16 mouse cellular contexts compared by ENCODE assay signal in the genomic region with DNA sequence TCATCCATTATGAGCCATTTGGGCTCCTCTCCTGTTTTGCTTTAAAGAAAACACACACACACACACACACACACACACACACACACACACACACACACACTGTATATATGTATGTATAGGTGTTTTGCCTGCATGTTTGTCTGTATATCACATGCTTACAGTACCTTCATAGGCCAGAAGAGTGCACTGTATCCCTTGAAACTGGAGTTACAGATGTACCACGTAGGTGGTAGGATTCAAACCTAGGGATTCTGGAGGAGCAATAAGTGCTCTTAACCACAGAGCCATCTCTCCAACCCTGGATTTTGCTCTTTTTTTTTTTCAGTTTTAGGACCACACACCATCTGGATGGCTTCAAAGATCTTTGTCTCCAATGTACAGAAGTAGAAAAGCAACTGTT.
DNase-seq lines count a peak whose midpoint lies in the region; ATAC-seq and TF ChIP-seq lines count a peak whose summit lies in the region.
"Had no signal": no experiment of that assay in that cellular context is flagged by ENCODE, and none has a peak within 500 bp of the region (broad histone marks: within the 10 kb centered on the region; RNA-seq: fewer than 3 reads in every experiment).

No protein-coding gene starts in this region.

- no peaks in the 10 kb centered on the region for H3K27me3 ChIP-seq in intestine, postnatal 0 days (replicated peaks; ENCODE audit: control insufficient read depth, insufficient read depth, low read length)
- H3K27me3 ChIP-seq in intestine, embryonic 16.5 days (replicated peaks; ENCODE audit: control insufficient read depth, insufficient read depth, low read length) = no peaks in the 10 kb centered on the region
- no peaks in the 10 kb centered on the region for H3K27me3 ChIP-seq in lung, embryonic 14.5 days (ENCODE audit: insufficient read depth, low read length)
- H3K27me3 ChIP-seq: heart, embryonic 13.5 days; intestine, embryonic 15.5 days; limb, embryonic 13.5 days; neural tube, embryonic 15.5 days had no signal

- peak; percentile 51 for TF ChIP-seq CTCF in intestine, postnatal 0 days (IDR thresholded peaks at IDR 0.05; ENCODE audit: low read depth)
- TF ChIP-seq CTCF in lung, embryonic 14.5 days (IDR thresholded peaks at IDR 0.05; ENCODE audit: low read depth) = peak; percentile 36

- no peaks in the 10 kb centered on the region for H3K9me3 ChIP-seq in intestine, postnatal 0 days (ENCODE audit: control insufficient read depth)
- peaks cover 4% of the 10 kb centered on the region; the same call in 1 of the 2 replicates for H3K9me3 ChIP-seq in intestine, embryonic 16.5 days (ENCODE audit: control insufficient read depth, low read length)
- H3K9me3 ChIP-seq in lung, embryonic 14.5 days (ENCODE audit: low read depth, low read length) = no peaks in the 10 kb centered on the region
- H3K9me3 ChIP-seq: intestine, embryonic 15.5 days; limb, embryonic 13.5 days; neural tube, embryonic 15.5 days had no signal

- DNase-seq in lung, embryonic 14.5 days = peak; percentile 24
- no peak for DNase-seq in lung, postnatal 10 days
- peak; percentile 5 for DNase-seq in WW6 (ENCODE audit: low read depth, low spot score)
- peak; percentile 53 for DNase-seq in retina, embryonic 14.5 days (ENCODE audit: low spot score)
- no peak for DNase-seq in spleen, postnatal 10 days (ENCODE audit: low spot score in 2 of 2)
- no peak for DNase-seq in cerebellum, postnatal 10 days
- DNase-seq: cerebellum, adult 11-12 months; gastrocnemius, postnatal 36 days; spleen, adult 18-20 months; thymus, postnatal 14 days had no signal

- ATAC-seq in intestine, postnatal 0 days = no peak
- ATAC-seq in intestine, embryonic 16.5 days = no peak
- no peak for ATAC-seq in lung, embryonic 14.5 days (ENCODE audit: insufficient read depth)
- ATAC-seq: intestine, embryonic 15.5 days had no signal

- WGBS in intestine, postnatal 0 days = 29% methylated on average over 1 of the region's 1 CpGs
- WGBS in intestine, embryonic 16.5 days = 39% methylated on average over 1 of the region's 1 CpGs
- WGBS in lung, embryonic 14.5 days = 24% methylated on average over 1 of the region's 1 CpGs

- H3K4me2 ChIP-seq in intestine, postnatal 0 days (replicated peaks; ENCODE audit: low read depth) = no peak overlapping the region
- no peak overlapping the region for H3K4me2 ChIP-seq in intestine, embryonic 16.5 days (ENCODE audit: low read depth, low read length)
- H3K4me2 ChIP-seq in lung, embryonic 14.5 days = no peak overlapping the region
- H3K4me2 ChIP-seq: heart, embryonic 13.5 days; intestine, embryonic 15.5 days; limb, embryonic 13.5 days; neural tube, embryonic 15.5 days had no signal

- H3K36me3 ChIP-seq in intestine, postnatal 0 days (ENCODE audit: control insufficient read depth, insufficient read depth) = no peaks in the 10 kb centered on the region
- H3K36me3 ChIP-seq in intestine, embryonic 16.5 days (ENCODE audit: control insufficient read depth, insufficient read depth, low read length) = no peaks in the 10 kb centered on the region
- H3K36me3 ChIP-seq in lung, embryonic 14.5 days (ENCODE audit: insufficient read depth) = no peaks in the 10 kb centered on the region
- H3K36me3 ChIP-seq: heart, embryonic 13.5 days; intestine, embryonic 15.5 days; limb, embryonic 13.5 days; neural tube, embryonic 15.5 days had no signal

- H3K4me1 ChIP-seq in intestine, postnatal 0 days (replicated peaks; ENCODE audit: control insufficient read depth, insufficient read depth, low read length) = no peaks in the 10 kb centered on the region
- no peaks in the 10 kb centered on the region for H3K4me1 ChIP-seq in intestine, embryonic 16.5 days (ENCODE audit: control insufficient read depth, insufficient read depth, low read length)
- no peaks in the 10 kb centered on the region for H3K4me1 ChIP-seq in lung, embryonic 14.5 days (ENCODE audit: insufficient read depth)
- H3K4me1 ChIP-seq: heart, embryonic 13.5 days; intestine, embryonic 15.5 days; limb, embryonic 13.5 days; neural tube, embryonic 15.5 days had no signal

- no peak overlapping the region for H3K9ac ChIP-seq in intestine, postnatal 0 days (ENCODE audit: low read depth, low read length)
- no peak overlapping the region for H3K9ac ChIP-seq in intestine, embryonic 16.5 days (ENCODE audit: low read depth, low read length)
- H3K9ac ChIP-seq in lung, embryonic 14.5 days = no peak overlapping the region
- H3K9ac ChIP-seq: heart, embryonic 13.5 days; intestine, embryonic 15.5 days; limb, embryonic 13.5 days; neural tube, embryonic 15.5 days had no signal

- H3K27ac ChIP-seq in intestine, postnatal 0 days (ENCODE audit: low read depth, low read length) = no peak overlapping the region
- H3K27ac ChIP-seq in intestine, embryonic 16.5 days (ENCODE audit: low read length) = no peak overlapping the region
- no peak overlapping the region for H3K27ac ChIP-seq in lung, embryonic 14.5 days (ENCODE audit: low read depth)
- H3K27ac ChIP-seq: heart, embryonic 13.5 days; intestine, embryonic 15.5 days; limb, embryonic 13.5 days; neural tube, embryonic 15.5 days had no signal

- no peak overlapping the region for H3K4me3 ChIP-seq in intestine, postnatal 0 days (ENCODE audit: low read depth, low read length)
- H3K4me3 ChIP-seq in intestine, embryonic 16.5 days (ENCODE audit: low read length) = no peak overlapping the region
- H3K4me3 ChIP-seq in lung, embryonic 14.5 days (ENCODE audit: low read depth, low read length) = no peak overlapping the region
- H3K4me3 ChIP-seq: heart, embryonic 13.5 days; intestine, embryonic 15.5 days; limb, embryonic 13.5 days; neural tube, embryonic 15.5 days had no signal

Comparison
In these comparisons a context has a peak if more than half of its experiments do, and no peak if none do; other contexts are left out.
1. DNase-seq: peak in lung, embryonic 14.5 days (single experiment), WW6 (single experiment) and retina, embryonic 14.5 days (single experiment); none in lung, postnatal 10 days (single experiment), spleen, postnatal 10 days (0 of 2) and cerebellum, postnatal 10 days (0 of 2).